Mouse (Mus musculus) cerebellum, adult 9-11 months (tissue): ENCODE measurements around the gene Mef2c.
A peak's percentile ranks its signal among the peaks of the same experiment; 100 is the strongest.

Experiments
- DNase-seq: peaks from one replicate; pipeline ENCODE4 v3.0.0; 2022

Gene Mef2c

GRCm38 (mm10) chr13:83713661-83714291 is 209.9 kb downstream of the Mef2c start:
- DNase-seq, result peak; percentile 60

GRCm38 (mm10) chr13:83714466-83715307 is 210.9 kb downstream of the Mef2c start:
- DNase-seq, result peak; percentile 98

GRCm38 (mm10) chr13:83715308-83715785 is 211.5 kb downstream of the Mef2c start:
- DNase-seq, result no peak

GRCm38 (mm10) chr13:83715971-83716615 is 212.3 kb downstream of the Mef2c start:
- peak; percentile 44 for DNase-seq
